ENCODE assay signal across 20 mouse cellular contexts in the genomic region with DNA sequence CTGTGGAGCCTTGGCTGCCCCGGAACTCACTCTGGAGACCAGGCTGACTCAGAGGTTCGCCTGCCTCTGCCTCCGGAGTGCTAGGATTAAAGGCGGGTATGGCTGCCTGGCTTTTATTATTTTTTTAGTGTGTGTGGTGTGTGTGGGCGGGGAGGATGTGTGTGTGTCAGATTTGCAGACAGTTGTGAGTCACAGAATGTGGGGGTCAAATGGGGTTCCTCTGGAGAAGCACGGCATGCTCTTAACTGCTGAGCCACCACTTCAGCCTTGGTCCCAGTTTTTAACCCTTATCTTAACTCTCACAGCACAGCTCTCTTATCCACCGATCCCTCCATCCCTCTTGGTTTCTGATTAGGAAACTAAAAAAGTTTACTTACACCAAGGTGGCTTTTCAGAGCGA. TPM values are rescaled to one million over a fixed set of nuclear protein-coding genes. Genes with fewer than 3 reads are reported as not detected.
"Had no signal": no experiment of that assay in that cellular context is flagged by ENCODE, and none has a peak within 500 bp of the region (broad histone marks: within the 10 kb centered on the region; RNA-seq: fewer than 3 reads in every experiment).

No protein-coding gene starts in this region.

- H3K4me1 ChIP-seq: megakaryocyte, embryonic 14.5 days; midbrain, embryonic 10.5 days; midbrain, embryonic 12.5 days; neural tube, embryonic 13.5 days; neural tube, embryonic 15.5 days; stomach, embryonic 15.5 days had no signal

- H3K4me3 ChIP-seq: megakaryocyte, embryonic 14.5 days; midbrain, embryonic 10.5 days; midbrain, embryonic 12.5 days; myocyte; neural tube, embryonic 13.5 days; neural tube, embryonic 15.5 days; stomach, embryonic 15.5 days had no signal

- H3K27ac ChIP-seq: midbrain, embryonic 10.5 days; midbrain, embryonic 12.5 days; neural tube, embryonic 13.5 days; neural tube, embryonic 15.5 days; stomach, embryonic 15.5 days; stomach, postnatal 0 days had no signal

- H3K27me3 ChIP-seq: megakaryocyte, embryonic 14.5 days; midbrain, embryonic 12.5 days; neural tube, embryonic 13.5 days; neural tube, embryonic 15.5 days; stomach, embryonic 15.5 days had no signal

- ATAC-seq: midbrain, embryonic 16.5 days had no signal

- DNase-seq: lung, adult 18-20 months; lung, embryonic 14.5 days; lung, postnatal 10 days; lung, postnatal 4 days; midbrain, embryonic 14.5 days; retina, postnatal 1 day; right cerebral cortex, adult 18-20 months; right cerebral cortex, postnatal 14 days; thymus, adult 2 months; thymus, postnatal 25 days; thymus, postnatal 4 days had no signal

RNA-seq across cellular contexts. Expression of a gene that starts 41.2 kb away (rescaled TPM):
- polyA plus RNA-seq: myocyte had no signal
